Mouse (Mus musculus) limb, embryonic 11.5 days (tissue): ENCODE measurements at regions not wholly inside any gene's neighbourhood (a gene's known extent, or its start where the extent isn't known, plus 50 kb on each side); places are given as distances from the start of the nearest gene placed in this dataset.

ENCODE experiments used
- ATAC-seq: fragments of 200-750 bp; cut with Nextera tagmentation; 2 replicates; pipeline ENCODE4 v1.8.0; 2017; ENCODE audit warnings: low read depth; ENCODE audit not compliant: insufficient number of reproducible peaks, low FRiP score, low TSS enrichment
- DNase-seq: peaks from one replicate; pipeline ENCODE4 v3.0.0-alpha.2; 2015; ENCODE audit warnings: low spot score
- H3K27ac ChIP-seq: fragments of 300-500 bp; sonication (generic); replicated peaks from 2 replicates; pipeline ENCODE4 v1.5.1; 2014; ENCODE audit warnings: low read depth, mild to moderate bottlenecking, low read length
- H3K27me3 ChIP-seq: fragments of 300-500 bp; sonication (generic); 2 replicates; pipeline ENCODE4 v1.6.1; 2014; ENCODE audit warnings: mild to moderate bottlenecking, low read length, mixed read lengths; ENCODE audit not compliant: control insufficient read depth, insufficient read depth
- H3K36me3 ChIP-seq: fragments of 300-500 bp; sonication (generic); 2 replicates; pipeline ENCODE4 v1.6.1; 2014; ENCODE audit warnings: mild to moderate bottlenecking, low read length, moderate library complexity, mixed read lengths; ENCODE audit not compliant: control insufficient read depth, insufficient read depth
- H3K4me1 ChIP-seq: fragments of 300-500 bp; sonication (generic); 2 replicates; pipeline ENCODE4 v1.6.1; 2014; ENCODE audit warnings: low read length, mixed read lengths; ENCODE audit not compliant: control insufficient read depth, insufficient read depth
- H3K4me2 ChIP-seq: fragments of 300-500 bp; sonication (generic); 2 replicates; pipeline ENCODE4 v1.6.1; 2014; ENCODE audit warnings: low read depth, mild to moderate bottlenecking, moderate library complexity; ENCODE audit not compliant: severe bottlenecking
- H3K4me3 ChIP-seq: fragments of 300-500 bp; sonication (generic); 2 replicates; pipeline ENCODE4 v1.5.1; 2014; ENCODE audit warnings: low read depth, low read length
- H3K9ac ChIP-seq: fragments of 300-500 bp; sonication (generic); 2 replicates; pipeline ENCODE4 v1.6.1; 2014; ENCODE audit warnings: mild to moderate bottlenecking, low read length
- H3K9me3 ChIP-seq: fragments of 300-500 bp; sonication (generic); 2 replicates; pipeline ENCODE4 v1.6.1; 2016; ENCODE audit warnings: low read length; ENCODE audit not compliant: control insufficient read depth
- WGBS: fragments of 180-500 bp; shearing (Covaris S2); extraction: QIAGEN DNeasy Blood & Tissue Kit; methylation state at CpG from one replicate; pipeline ENCODE4 v1.1.7; 2014; 5-methylcytosine and 5-hydroxymethylcytosine counted together

- Histone ChIP-seq H3K4me1 (no peaks in the 10 kb centered on the region), H3K27ac (no peak overlapping the region), H3K9ac (no peak overlapping the region), H3K4me3 (no peak overlapping the region), H3K4me2 (no peak overlapping the region), H3K27me3 (no peaks in the 10 kb centered on the region), H3K9me3 (no peaks in the 10 kb centered on the region), H3K36me3 (no peaks in the 10 kb centered on the region)
- ATAC-seq (no peak), DNase-seq (no peak)
- 56% methylated on average over 4 of the region's 4 CpGs for WGBS
Observed at GRCm38 (mm10) chr14:76723551-76723950, 166.9 kb upstream of the Serp2 start.

DNA sequence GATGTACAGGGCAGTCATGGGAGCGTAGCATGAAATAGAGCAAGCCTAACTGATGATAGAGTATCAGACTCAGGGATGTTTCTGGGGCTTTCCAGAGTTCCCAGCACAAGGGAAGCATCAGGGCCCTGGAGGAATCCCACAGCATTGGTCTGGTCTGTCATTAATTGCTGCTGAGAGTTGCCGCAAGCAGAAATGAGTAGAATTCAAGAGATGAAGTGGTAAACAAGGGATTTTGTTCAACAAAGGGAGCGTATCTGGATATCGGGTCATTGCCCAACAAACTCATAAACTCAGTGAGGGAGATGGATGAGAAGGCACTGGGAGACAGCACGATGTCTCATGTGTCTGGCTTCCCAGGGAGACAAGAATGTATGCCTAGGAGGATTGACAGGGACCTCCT, 165.6 kb upstream of the Serp2 start:
- DNase-seq (no peak), ATAC-seq (no peak)
- H3K27me3 ChIP-seq: no peaks in the 10 kb centered on the region
- no peak overlapping the region for H3K27ac ChIP-seq
- H3K9me3 ChIP-seq: no peaks in the 10 kb centered on the region
- no peak overlapping the region for H3K4me3 ChIP-seq
- H3K4me2 ChIP-seq: no peak overlapping the region
- H3K36me3 ChIP-seq: no peaks in the 10 kb centered on the region
- H3K9ac ChIP-seq: no peak overlapping the region
- H3K4me1 ChIP-seq: no peaks in the 10 kb centered on the region
- WGBS: 88% methylated on average over 5 of the region's 5 CpGs

DNA sequence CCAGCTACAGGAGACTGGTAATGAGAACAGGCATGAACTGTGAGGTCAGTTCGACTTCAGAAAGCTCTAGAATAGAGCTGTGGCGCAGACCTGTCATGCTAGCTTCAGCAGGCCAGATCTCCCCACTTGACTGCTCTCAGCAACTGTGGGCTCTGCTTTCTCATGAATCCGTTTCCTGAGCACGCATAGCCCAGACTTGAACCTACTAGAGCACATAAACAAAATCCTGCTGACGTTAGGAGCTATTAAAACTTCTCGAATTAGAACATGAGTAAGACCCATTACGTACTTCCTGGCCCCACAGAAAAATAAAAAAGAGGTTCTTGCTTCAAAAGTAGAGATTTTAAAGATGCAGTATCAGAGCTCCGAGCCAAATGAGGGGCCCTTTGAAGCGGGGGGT, 165.1 kb upstream of the Serp2 start:
- DNase-seq (no peak), ATAC-seq (no peak)
- Histone ChIP-seq H3K36me3 (no peaks in the 10 kb centered on the region), H3K9me3 (no peaks in the 10 kb centered on the region), H3K27me3 (no peaks in the 10 kb centered on the region), H3K27ac (no peak overlapping the region), H3K4me2 (no peak overlapping the region), H3K4me3 (no peak overlapping the region), H3K9ac (no peak overlapping the region), H3K4me1 (no peaks in the 10 kb centered on the region)
- WGBS: 84% methylated on average over 9 of the region's 9 CpGs

- H3K27me3 ChIP-seq: no peaks in the 10 kb centered on the region
- ATAC-seq: no peak
- no peak overlapping the region for H3K9ac ChIP-seq
- no peaks in the 10 kb centered on the region for H3K4me1 ChIP-seq
- 91% methylated on average over 3 of the region's 3 CpGs for WGBS
- no peaks in the 10 kb centered on the region for H3K9me3 ChIP-seq
- DNase-seq: no peak
- no peaks in the 10 kb centered on the region for H3K36me3 ChIP-seq
- no peak overlapping the region for H3K4me3 ChIP-seq
- H3K27ac ChIP-seq: no peak overlapping the region
- H3K4me2 ChIP-seq: no peak overlapping the region
Observed at GRCm38 (mm10) chr14:76717081-76717480, 160.4 kb upstream of the Serp2 start.

GRCm38 (mm10) chr14:76714727-76715126, 158.0 kb upstream of the Serp2 start:
- H3K4me3 ChIP-seq: no peak overlapping the region
- H3K9ac ChIP-seq: no peak overlapping the region
- no peak overlapping the region for H3K4me2 ChIP-seq
- H3K4me1 ChIP-seq: no peaks in the 10 kb centered on the region
- DNase-seq: no peak
- ATAC-seq: no peak
- H3K9me3 ChIP-seq: no peaks in the 10 kb centered on the region
- no peaks in the 10 kb centered on the region for H3K27me3 ChIP-seq
- H3K36me3 ChIP-seq: no peaks in the 10 kb centered on the region
- H3K27ac ChIP-seq: no peak overlapping the region
- WGBS: 87% methylated on average over 4 of the region's 4 CpGs

DNA sequence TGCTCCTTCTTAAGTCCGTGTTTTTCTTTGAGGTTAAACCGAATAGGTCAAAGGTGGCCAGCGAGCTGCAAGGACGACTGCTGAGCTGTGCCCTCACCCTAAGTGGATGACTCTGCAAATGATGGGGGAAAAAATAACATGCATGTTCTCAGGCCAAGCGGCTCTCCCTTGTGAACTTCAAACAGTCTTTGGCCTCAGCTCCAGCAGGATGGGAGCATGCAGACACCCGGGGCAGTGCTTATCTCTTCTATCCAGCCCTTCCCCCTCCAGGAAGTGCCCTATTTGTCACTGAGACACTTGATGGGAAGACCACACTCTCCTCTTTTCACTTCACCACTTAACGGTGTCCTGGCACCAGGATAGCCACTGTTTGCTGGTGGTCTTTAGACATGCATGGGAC, 157.3 kb upstream of the Serp2 start:
- Histone ChIP-seq H3K4me1 (no peaks in the 10 kb centered on the region), H3K36me3 (no peaks in the 10 kb centered on the region), H3K4me3 (no peak overlapping the region), H3K9me3 (no peaks in the 10 kb centered on the region), H3K4me2 (no peak overlapping the region), H3K27me3 (no peaks in the 10 kb centered on the region), H3K9ac (no peak overlapping the region), H3K27ac (no peak overlapping the region)
- ATAC-seq: no peak
- 35% methylated on average over 7 of the region's 7 CpGs for WGBS
- no peak for DNase-seq

DNA sequence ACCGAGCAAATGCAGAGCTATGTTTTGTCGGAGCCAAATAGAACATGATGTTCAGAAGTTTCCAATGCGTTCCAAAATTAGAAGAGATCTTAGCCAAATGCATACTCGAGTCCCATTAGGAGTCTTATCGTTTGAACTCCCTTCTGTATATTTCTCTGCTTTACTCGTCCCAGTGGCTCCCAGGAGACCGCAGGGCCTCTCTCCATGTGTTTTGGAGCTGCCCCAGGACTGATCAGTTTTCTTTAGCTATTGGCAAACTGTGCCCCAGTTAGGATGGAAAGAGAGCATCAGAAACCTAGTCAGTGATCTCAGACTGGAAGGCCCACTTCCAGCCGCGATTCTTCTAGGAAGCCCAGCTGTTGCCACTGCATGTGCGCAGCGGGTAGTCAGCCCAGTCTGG, 152.0 kb upstream of the Serp2 start:
- H3K9ac ChIP-seq: no peak overlapping the region
- H3K36me3 ChIP-seq: no peaks in the 10 kb centered on the region
- 0 out of 2 replicates have a peak, but pooled peaks cover 3% of the 10 kb centered on the region for H3K4me1 ChIP-seq
- H3K27ac ChIP-seq: no peak overlapping the region
- H3K27me3 ChIP-seq: no peaks in the 10 kb centered on the region
- H3K9me3 ChIP-seq: no peaks in the 10 kb centered on the region
- 88% methylated on average over 11 of the region's 11 CpGs for WGBS
- H3K4me3 ChIP-seq: no peak overlapping the region
- DNase-seq: no peak
- no peak overlapping the region for H3K4me2 ChIP-seq
- no peak for ATAC-seq

GRCm38 (mm10) chr14:76703373-76703764, 146.7 kb upstream of the Serp2 start:
- Histone ChIP-seq H3K4me2 (no peak overlapping the region), H3K4me3 (no peak overlapping the region), H3K4me1 (peaks cover 8% of the 10 kb centered on the region), H3K9me3 (no peaks in the 10 kb centered on the region), H3K27ac (no peak overlapping the region), H3K36me3 (no peaks in the 10 kb centered on the region), H3K9ac (no peak overlapping the region), H3K27me3 (no peaks in the 10 kb centered on the region)
- WGBS: 91% methylated on average over 7 of the region's 7 CpGs
- DNase-seq (no peak), ATAC-seq (no peak)

- no peak for ATAC-seq
- H3K36me3 ChIP-seq: no peaks in the 10 kb centered on the region
- peaks cover 13% of the 10 kb centered on the region for H3K4me1 ChIP-seq
- no peak overlapping the region for H3K9ac ChIP-seq
- DNase-seq: no peak
- 59% methylated on average over 8 of the region's 8 CpGs for WGBS
- no peak overlapping the region for H3K27ac ChIP-seq
- no peaks in the 10 kb centered on the region for H3K9me3 ChIP-seq
- no peaks in the 10 kb centered on the region for H3K27me3 ChIP-seq
- no peak overlapping the region for H3K4me3 ChIP-seq
- no peak overlapping the region for H3K4me2 ChIP-seq
Observed at GRCm38 (mm10) chr14:76702709-76703372, 146.2 kb upstream of the Serp2 start.
